8 mouse cellular contexts compared by ENCODE assay signal in the genomic region with DNA sequence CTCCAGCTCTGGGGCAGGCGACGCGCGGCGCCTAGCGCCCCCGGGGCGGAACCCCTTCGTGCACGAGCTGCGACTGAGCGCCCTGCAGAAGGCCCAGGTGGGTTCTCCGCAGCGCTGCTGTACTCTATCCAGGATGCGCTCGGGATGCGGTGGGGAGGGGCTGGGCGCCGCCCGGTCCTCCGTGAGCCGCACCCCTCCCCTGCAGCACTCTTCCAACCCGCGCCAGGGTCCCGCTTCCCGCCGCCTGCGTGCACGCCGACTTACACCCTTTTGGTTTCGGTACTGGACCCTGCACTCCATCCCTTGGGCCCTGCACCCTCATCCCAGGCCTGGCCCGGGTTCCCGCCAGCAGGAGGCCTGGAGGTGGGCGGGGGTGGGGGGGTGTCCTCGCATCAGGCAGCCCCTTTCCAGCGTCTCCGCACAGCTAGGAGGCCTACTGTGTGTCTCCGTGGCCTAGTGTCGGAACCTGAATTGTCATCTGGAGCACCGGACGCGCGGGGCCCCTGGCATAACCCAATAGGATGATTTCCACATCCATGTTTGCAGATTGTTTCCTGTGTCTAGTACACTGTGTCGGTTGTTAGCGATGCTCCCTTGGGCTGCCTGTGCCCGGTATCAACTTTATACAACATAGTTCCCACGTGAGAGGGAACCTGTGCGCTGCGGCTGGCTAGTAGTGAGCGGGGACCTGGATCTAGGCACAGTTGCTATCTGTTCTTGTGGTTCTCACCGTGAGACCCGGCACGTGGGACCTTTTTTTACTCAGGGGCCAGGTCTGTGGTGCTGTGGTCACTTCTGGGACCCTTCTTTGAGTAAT. TPM values are rescaled to one million over a fixed set of nuclear protein-coding genes. Genes with fewer than 3 reads are reported as not detected.
A peak's percentile ranks its signal among the peaks of the same experiment; 100 is the strongest.
DNase-seq lines count a peak whose midpoint lies in the region; ATAC-seq and TF ChIP-seq lines count a peak whose summit lies in the region.

No protein-coding gene starts in this region.

- peak overlapping the region; percentile 86 for H3K27ac ChIP-seq in cerebellum, adult 2 months (ENCODE audit: insufficient read depth, low read length)
- H3K27ac ChIP-seq in lung, embryonic 14.5 days (ENCODE audit: low read depth): peak overlapping the region; percentile 98

- peak; percentile 87 for ATAC-seq in lung, embryonic 14.5 days (ENCODE audit: insufficient read depth)
- ATAC-seq in neutrophil, adult 5-6 weeks (ENCODE audit: extremely low read depth, insufficient number of reproducible peaks, low FRiP score, poor library complexity, severe bottlenecking): peak; percentile 1; the same call in 1 of the 2 replicates

- H3K4me2 ChIP-seq in lung, embryonic 14.5 days: peak overlapping the region; percentile 91

- H3K9me3 ChIP-seq in lung, embryonic 14.5 days (ENCODE audit: low read depth, low read length): no peaks in the 10 kb centered on the region

- 0 out of 2 replicates have a peak, but pooled peaks cover 9% of the 10 kb centered on the region for H3K36me3 ChIP-seq in lung, embryonic 14.5 days (ENCODE audit: insufficient read depth)

- peak; percentile 7 for DNase-seq in ovary, postnatal 10 days (ENCODE audit: low spot score)
- no peak for DNase-seq in ovary, adult 18-20 months (ENCODE audit: low spot score)
- peak in 1 of 2 experiments; percentile 48 for DNase-seq in cerebellum, adult 2 months
- DNase-seq in gastrocnemius, postnatal 10 days: peak; percentile 35
- peak; percentile 8 for DNase-seq in kidney, adult 11 months
- peak; percentile 40 for DNase-seq in lung, embryonic 14.5 days
- DNase-seq in left cerebral cortex, adult 11 months (ENCODE audit: low spot score): no peak

- peaks cover 19% of the 10 kb centered on the region for H3K4me1 ChIP-seq in cerebellum, adult 2 months (ENCODE audit: control insufficient read depth, insufficient read depth, low read length)
- peaks cover 14% of the 10 kb centered on the region for H3K4me1 ChIP-seq in lung, embryonic 14.5 days (ENCODE audit: insufficient read depth)

- TF ChIP-seq CTCF in cerebellum, adult 2 months (IDR thresholded peaks at IDR 0.05; ENCODE audit: borderline replicate concordance, insufficient read depth, low read depth, low read length): no peak
- TF ChIP-seq CTCF in lung, embryonic 14.5 days (IDR thresholded peaks at IDR 0.05; ENCODE audit: low read depth): 0 out of 2 replicates have a peak, but pooled peaks have one; percentile 1

- peak overlapping the region; percentile 91 for H3K9ac ChIP-seq in lung, embryonic 14.5 days

- TF ChIP-seq POLR2A in cerebellum, adult 2 months (IDR thresholded peaks at IDR 0.05; ENCODE audit: borderline replicate concordance, insufficient read depth, low read length): no peak

- under 1% methylated on average over 52 of the region's 53 CpGs for whole genome bisulfite sequencing in cerebellum, adult 2 months
- under 1% methylated on average over 53 of the region's 53 CpGs for WGBS in lung, embryonic 14.5 days

- H3K27me3 ChIP-seq in cerebellum, adult 2 months (ENCODE audit: control insufficient read depth, insufficient read depth, low read length): no peaks in the 10 kb centered on the region
- no peaks in the 10 kb centered on the region for H3K27me3 ChIP-seq in lung, embryonic 14.5 days (ENCODE audit: insufficient read depth, low read length)

- peak overlapping the region; percentile 66 for H3K4me3 ChIP-seq in cerebellum, adult 2 months (replicated peaks; ENCODE audit: insufficient read depth, low read depth, low read length)
- H3K4me3 ChIP-seq in lung, embryonic 14.5 days (ENCODE audit: low read depth, low read length): peak overlapping the region; percentile 95

RNA-seq across cellular contexts. Expression of a gene that starts 0.6 kb away (rescaled TPM):
- 38.4 and 38.8 TPM in 2 replicates for polyA plus RNA-seq in cerebellum, adult 2 months (2012; rRNA removed)
- 10 to 100 TPM; 10.1 to 14.8 TPM for total RNA-seq in gastrocnemius, postnatal 10 days (2021)
- 81.8 and 85.3 TPM in 2 replicates for polyA plus RNA-seq in lung, embryonic 14.5 days (2014; fragmentation: Nextera tagmentation; extraction: Ambion mirVana)
- 55.7 and 62.5 TPM in 2 replicates for total RNA-seq in neutrophil, adult 5-6 weeks (2017)

Comparison
In these comparisons a context has a peak if more than half of its experiments do, and no peak if none do; other contexts are left out.
1. DNase-seq: peak in ovary, postnatal 10 days (single experiment), gastrocnemius, postnatal 10 days (single experiment), kidney, adult 11 months (single experiment) and lung, embryonic 14.5 days (single experiment); none in ovary, adult 18-20 months (single experiment) and left cerebral cortex, adult 11 months (single experiment).